Mouse (Mus musculus): ENCODE measurements around the gene Rbm28.

DNA sequence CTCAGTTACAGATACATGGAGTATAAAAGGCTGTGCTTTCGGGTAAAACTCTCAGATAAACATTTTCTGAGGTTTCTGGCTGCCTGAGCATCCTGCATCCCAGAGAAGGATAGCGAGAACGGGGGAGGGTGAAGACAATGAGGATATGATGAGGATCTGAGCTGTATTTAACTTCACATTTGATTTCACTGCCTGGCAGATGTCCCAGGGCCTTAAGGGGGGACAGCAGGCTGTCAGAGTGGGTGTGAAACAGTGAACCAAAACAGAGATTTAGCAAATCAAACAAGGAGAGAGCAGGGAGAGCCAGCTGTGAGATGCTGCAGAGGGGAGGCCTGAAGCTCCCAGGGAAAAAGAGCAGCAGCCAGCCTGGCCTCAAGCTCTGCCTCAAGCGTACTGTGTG lies 85.5 kb downstream of the Rbm28 start:
- TF ChIP-seq POLR2A (IDR thresholded peaks at IDR 0.05; ENCODE audit: borderline replicate concordance, extremely low read depth, insufficient read depth, insufficient read length, poor library complexity, severe bottlenecking), result no peak
- TF ChIP-seq CTCF (IDR thresholded peaks at IDR 0.05; ENCODE audit: borderline replicate concordance, extremely low read depth, insufficient read depth, insufficient read length), result no peak
